Mouse (Mus musculus) spleen, adult 10 weeks (tissue): Measurements from ENCODE around the gene Cdk10. TPM values are rescaled to one million over a fixed set of nuclear protein-coding genes. Genes with fewer than 3 reads are reported as not detected.

Experiments used
- polyA plus RNA-seq: library from polyadenylated mRNA; stranded (reverse); fragments of 350-450 nt; fragmentation: Illumina TruSeq; extraction: RNeasy Lipid Tissue Mini Kit (QIAGEN cat#74804); gene quantifications from one replicate; pipeline ENCODE4 v1.2.3, GENCODE M21; 2015; ENCODE audit warnings: low replicate concordance; ENCODE audit not compliant: insufficient read depth

Gene Cdk10
- 41.7 TPM for polyA plus RNA-seq

GRCm38 (mm10) chr8:123224278-123225266 is at the start of gene Cdk10:
TSS of gene Cdk10 (plus strand) at chr8:123224842.

GRCm38 (mm10) chr8:123185566-123186409 is 38.9 kb upstream of the Cdk10 start, which contains the start of gene Dpep1:
TSS of gene Dpep1 (plus strand) at chr8:123186242.

GRCm38 (mm10) chr8:123212321-123213117 is 12.1 kb upstream of the Cdk10 start, which contains the start of the genes Chmp1a and Spata33:
TSS of gene Chmp1a (minus strand) at chr8:123212763.
TSS of gene Spata33 (plus strand) at chr8:123212832.

GRCm38 (mm10) chr8:123235520-123236497 is 11.2 kb downstream of the Cdk10 start, which contains the start of gene Spata2l:
TSS of gene Spata2l (minus strand) at chr8:123236233.

GRCm38 (mm10) chr8:123254099-123254885 is 29.6 kb downstream of the Cdk10 start, which contains the start of the genes Zfp276 and Vps9d1:
TSS of gene Zfp276 (plus strand) at chr8:123254195.
TSS of gene Vps9d1 (minus strand) at chr8:123254348.

Other genes starting within 250 kb of the Cdk10 start
- gene Ankrd11, start 182.6 kb upstream of the Cdk10 start, polyA plus RNA-seq = 95.4 TPM
- 35.7 TPM for gene Spg7, start 161.9 kb upstream of the Cdk10 start, polyA plus RNA-seq
- gene Rpl13, start 122.5 kb upstream of the Cdk10 start, polyA plus RNA-seq = 1,006 TPM
- 0.61 TPM for gene Cpne7, start 107.5 kb upstream of the Cdk10 start, polyA plus RNA-seq
- gene Sult5a1, start 66.5 kb upstream of the Cdk10 start, polyA plus RNA-seq = 0.23 TPM
- gene Dpep1, start 38.6 kb upstream of the Cdk10 start, polyA plus RNA-seq = 0.94 TPM
- 61.1 TPM for gene Chmp1a, start 12.1 kb upstream of the Cdk10 start, polyA plus RNA-seq
- 0.19 TPM for gene Spata33, start 12.0 kb upstream of the Cdk10 start, polyA plus RNA-seq
- gene Spata2l, start 11.4 kb downstream of the Cdk10 start, polyA plus RNA-seq = 2.1 TPM
- 11.3 TPM for gene Zfp276, start 29.4 kb downstream of the Cdk10 start, polyA plus RNA-seq
- 13.5 TPM for gene Vps9d1, start 29.5 kb downstream of the Cdk10 start, polyA plus RNA-seq
- 22.2 TPM for gene Fanca, start 93.7 kb downstream of the Cdk10 start, polyA plus RNA-seq
- 0.28 TPM for gene Spire2, start 107.9 kb downstream of the Cdk10 start, polyA plus RNA-seq
- 390 TPM for gene Tcf25, start 148.9 kb downstream of the Cdk10 start, polyA plus RNA-seq
- not detected for gene Mc1r, start 182.3 kb downstream of the Cdk10 start, polyA plus RNA-seq
- 0.48 TPM for gene Tubb3, start 186.6 kb downstream of the Cdk10 start, polyA plus RNA-seq
- gene Def8, start 198.7 kb downstream of the Cdk10 start, polyA plus RNA-seq = 10.7 TPM